Mouse (Mus musculus) heart, embryonic 14.5 days (tissue): ENCODE results near the gene Inca1. TPM values are rescaled to one million over a fixed set of nuclear protein-coding genes. Genes with fewer than 3 reads are reported as not detected.

Experiments used
- ATAC-seq: fragments of 200-750 bp; cut with Nextera tagmentation; 2 replicates; pipeline ENCODE4 v1.8.0; 2017; ENCODE audit warnings: low read depth, moderate TSS enrichment; ENCODE audit not compliant: insufficient number of reproducible peaks, insufficient read depth, low FRiP score
- H3K27ac ChIP-seq, 2 experiments: fragments of 200-500 bp in 1 of 2; fragments of 300-500 bp in 1 of 2; sonication (generic) in 1 of 2; replicated peaks in 1 of 2; 2 replicates each; pipeline ENCODE4 v1.5.1; 2012 to 2014; ENCODE audit warnings: low read depth in 2 of 2, low read length in 2 of 2, control low read depth in 1 of 2, mild to moderate bottlenecking in 1 of 2, mixed read lengths in 1 of 2; ENCODE audit not compliant: control insufficient read depth in 1 of 2, insufficient read depth in 1 of 2
- H3K27me3 ChIP-seq: fragments of 300-500 bp; sonication (generic); 2 replicates; pipeline ENCODE4 v1.6.1; 2014; ENCODE audit warnings: mild to moderate bottlenecking, low read length, control low read depth; ENCODE audit not compliant: control insufficient read depth, insufficient read depth
- H3K36me3 ChIP-seq: fragments of 300-500 bp; sonication (generic); 2 replicates; pipeline ENCODE4 v1.6.1; 2014; ENCODE audit warnings: mild to moderate bottlenecking, control low read depth, low read length, mixed read lengths; ENCODE audit not compliant: control insufficient read depth, insufficient read depth
- H3K4me1 ChIP-seq, 2 experiments: fragments of 200-500 bp in 1 of 2; fragments of 300-500 bp in 1 of 2; sonication (generic) in 1 of 2; 2 replicates each; pipeline ENCODE4 v1.6.1; 2012 to 2014; ENCODE audit warnings: low read length in 2 of 2, control low read depth in 1 of 2, mixed read lengths in 1 of 2; ENCODE audit not compliant: control insufficient read depth in 2 of 2, insufficient read depth in 2 of 2
- H3K4me2 ChIP-seq: fragments of 300-500 bp; sonication (generic); 2 replicates; pipeline ENCODE4 v1.6.1; 2014; ENCODE audit warnings: mild to moderate bottlenecking, low read length
- H3K4me3 ChIP-seq, 2 experiments: fragments of 200-500 bp in 1 of 2; fragments of 300-500 bp in 1 of 2; sonication (generic) in 1 of 2; 2 replicates each; pipeline ENCODE4 v1.5.1; 2012 to 2014; ENCODE audit warnings: low read length in 2 of 2, mild to moderate bottlenecking in 2 of 2, control low read depth in 1 of 2, low read depth in 1 of 2, moderate library complexity in 1 of 2; ENCODE audit not compliant: control insufficient read depth in 1 of 2, insufficient read depth in 1 of 2
- H3K9ac ChIP-seq: fragments of 300-500 bp; sonication (generic); 2 replicates; pipeline ENCODE4 v1.6.1; 2014; ENCODE audit warnings: mild to moderate bottlenecking, low read length
- H3K9me3 ChIP-seq: fragments of 300-500 bp; sonication (generic); 2 replicates; pipeline ENCODE4 v1.6.1; 2016; ENCODE audit warnings: low read length, control low read depth; ENCODE audit not compliant: control insufficient read depth
- WGBS: fragments of 180-500 bp; shearing (Covaris S2); extraction: QIAGEN DNeasy Blood & Tissue Kit; methylation state at CpG from one replicate; pipeline ENCODE4 v1.1.7; 2014; 5-methylcytosine and 5-hydroxymethylcytosine counted together
- polyA plus RNA-seq: library from polyadenylated mRNA; unstranded; fragments of >200 nt; fragmentation: Nextera tagmentation; extraction: Ambion mirVana; gene quantifications from 2 replicates; pipeline ENCODE4 v1.2.1, GENCODE M21; 2014

Inca1 gene
- 2.1 and 2.7 TPM in 2 replicates for polyA plus RNA-seq

DNA sequence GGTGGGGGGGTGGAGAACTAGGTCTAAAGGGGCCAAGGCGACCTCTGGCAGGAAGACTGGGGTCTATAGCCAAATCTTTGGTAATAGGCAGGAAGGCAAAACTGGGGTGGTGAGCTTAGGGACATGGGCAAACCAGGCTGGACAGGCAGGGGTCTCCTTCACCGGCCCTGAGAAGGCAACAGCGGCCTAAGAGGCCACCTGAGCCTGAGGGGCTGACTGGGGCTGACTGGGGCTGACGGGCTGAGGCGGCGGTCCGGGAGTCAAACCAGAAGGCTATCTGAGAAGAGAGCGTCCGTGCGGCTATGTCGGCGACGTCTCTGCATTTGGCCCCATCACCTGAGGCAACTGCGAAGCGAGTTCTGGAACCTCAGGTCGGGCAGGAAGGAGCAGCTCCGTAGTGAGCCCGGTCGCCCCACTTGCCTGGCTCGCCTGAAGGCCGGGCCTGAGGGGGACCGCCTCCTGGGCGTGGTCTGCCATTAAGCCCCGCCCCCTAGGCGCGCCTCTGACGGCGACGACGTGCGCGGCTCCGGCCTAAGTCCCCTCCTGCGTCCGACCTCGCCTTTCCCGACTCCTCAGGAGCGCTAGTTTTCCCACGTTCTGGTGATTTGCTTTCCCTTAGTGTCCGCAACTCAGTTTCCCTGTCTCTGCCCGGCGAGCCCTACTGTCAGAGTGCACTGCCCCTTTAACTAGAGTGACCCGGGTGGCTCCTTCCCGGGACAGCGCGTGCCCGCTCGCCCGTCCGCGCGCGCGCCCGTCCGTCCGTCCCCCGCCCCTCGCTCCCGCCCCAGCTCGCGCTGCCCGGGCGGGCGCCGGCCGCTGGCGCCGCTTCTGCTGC, at the start of gene Inca1, which contains the start of gene Kif1c:
TSS of gene Inca1 (minus strand) at position 434 of the 835 bp plus-strand sequence.
TSS of gene Kif1c (plus strand) at position 827 of the 835 bp plus-strand sequence.
- Histone ChIP-seq H3K36me3 (peaks cover 19% of the 10 kb centered on the region), H3K9ac (peak within 1 kb of the TSS; percentile 98), H3K4me2 (peak within 1 kb of the TSS; percentile 92), H3K4me3 (peak within 1 kb of the TSS; percentile 93 to 97), H3K27me3 (no peaks in the 10 kb centered on the region), H3K27ac (peak within 1 kb of the TSS; percentile 98 to 100), H3K4me1 (peaks cover 16 to 31% of the 10 kb centered on the region in 2 experiments), H3K9me3 (no peaks in the 10 kb centered on the region)
- ATAC-seq: peak; percentile 89
- 2% methylated on average over 68 of the region's 69 CpGs for WGBS

DNA sequence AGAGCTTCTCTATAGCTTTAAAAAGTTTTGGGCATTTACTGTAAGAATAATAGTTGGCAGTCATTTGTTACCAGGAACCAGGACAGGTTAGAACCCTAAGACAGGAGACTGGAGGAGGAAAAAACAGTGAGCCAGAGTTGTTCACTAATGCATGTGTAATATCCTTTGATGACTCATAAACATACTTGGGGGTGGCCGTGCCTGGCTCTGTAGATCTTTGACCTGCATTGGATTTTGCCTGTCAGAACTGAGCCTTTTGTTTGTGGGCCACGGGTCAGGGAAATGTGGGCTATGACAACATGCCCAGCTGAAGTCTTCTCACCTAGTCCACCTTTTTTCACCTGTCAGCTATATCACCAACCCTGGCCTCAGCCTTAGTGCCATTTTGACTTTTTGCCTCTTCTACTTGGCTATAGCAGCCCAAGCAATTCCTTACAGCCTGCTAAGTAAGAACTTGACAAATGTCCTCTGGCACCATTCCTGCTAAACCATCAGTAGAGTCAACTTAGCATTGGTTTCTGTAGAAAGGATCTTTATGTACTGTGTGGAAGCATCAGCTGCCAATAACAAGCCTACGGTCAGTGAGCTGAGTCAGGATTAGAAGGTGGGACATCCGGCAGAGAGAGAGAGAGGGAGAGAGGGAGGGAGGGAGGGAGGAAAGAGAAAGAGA, 48.1 kb upstream of the Inca1 start:
- no peaks in the 10 kb centered on the region for H3K9me3 ChIP-seq
- H3K27ac ChIP-seq: no peak overlapping the region

DNA sequence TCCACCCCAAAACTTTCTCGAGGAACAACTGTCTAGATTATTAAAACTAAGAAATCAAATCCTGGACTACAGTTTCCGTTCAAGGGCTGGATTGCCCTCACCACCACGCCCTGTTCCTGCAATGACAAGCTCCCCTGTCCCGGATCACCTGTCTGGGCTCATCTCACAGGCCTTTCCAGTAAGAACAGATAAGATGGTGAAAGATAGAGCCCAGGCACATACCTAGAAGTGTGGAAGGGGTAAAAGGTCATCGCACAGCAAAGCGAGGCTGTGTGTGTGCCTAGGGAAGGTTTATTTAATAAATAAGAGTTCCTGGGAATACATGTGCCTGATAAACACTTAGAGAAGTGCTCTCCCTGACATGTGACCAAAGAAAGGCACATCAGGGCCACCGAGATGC, 45.7 kb upstream of the Inca1 start:
- Histone ChIP-seq H3K27me3 (no peaks in the 10 kb centered on the region), H3K36me3 (no peaks in the 10 kb centered on the region), H3K9ac (no peak overlapping the region), H3K4me1 (no peaks in the 10 kb centered on the region), H3K4me3 (no peak overlapping the region), H3K9me3 (no peaks in the 10 kb centered on the region), H3K27ac (no peak overlapping the region), H3K4me2 (no peak overlapping the region)
- 62% methylated on average over 7 of the region's 7 CpGs for WGBS
- no peak for ATAC-seq

More for the DNA sequence above, 48.1 kb upstream of the Inca1 start:
- Histone ChIP-seq H3K27me3 (no peaks in the 10 kb centered on the region), H3K4me2 (no peak overlapping the region), H3K36me3 (no peaks in the 10 kb centered on the region), H3K9ac (no peak overlapping the region), H3K4me1 (no peaks in the 10 kb centered on the region), H3K4me3 (no peak overlapping the region)
- WGBS: 74% methylated on average over 4 of the region's 4 CpGs
- ATAC-seq: no peak

DNA sequence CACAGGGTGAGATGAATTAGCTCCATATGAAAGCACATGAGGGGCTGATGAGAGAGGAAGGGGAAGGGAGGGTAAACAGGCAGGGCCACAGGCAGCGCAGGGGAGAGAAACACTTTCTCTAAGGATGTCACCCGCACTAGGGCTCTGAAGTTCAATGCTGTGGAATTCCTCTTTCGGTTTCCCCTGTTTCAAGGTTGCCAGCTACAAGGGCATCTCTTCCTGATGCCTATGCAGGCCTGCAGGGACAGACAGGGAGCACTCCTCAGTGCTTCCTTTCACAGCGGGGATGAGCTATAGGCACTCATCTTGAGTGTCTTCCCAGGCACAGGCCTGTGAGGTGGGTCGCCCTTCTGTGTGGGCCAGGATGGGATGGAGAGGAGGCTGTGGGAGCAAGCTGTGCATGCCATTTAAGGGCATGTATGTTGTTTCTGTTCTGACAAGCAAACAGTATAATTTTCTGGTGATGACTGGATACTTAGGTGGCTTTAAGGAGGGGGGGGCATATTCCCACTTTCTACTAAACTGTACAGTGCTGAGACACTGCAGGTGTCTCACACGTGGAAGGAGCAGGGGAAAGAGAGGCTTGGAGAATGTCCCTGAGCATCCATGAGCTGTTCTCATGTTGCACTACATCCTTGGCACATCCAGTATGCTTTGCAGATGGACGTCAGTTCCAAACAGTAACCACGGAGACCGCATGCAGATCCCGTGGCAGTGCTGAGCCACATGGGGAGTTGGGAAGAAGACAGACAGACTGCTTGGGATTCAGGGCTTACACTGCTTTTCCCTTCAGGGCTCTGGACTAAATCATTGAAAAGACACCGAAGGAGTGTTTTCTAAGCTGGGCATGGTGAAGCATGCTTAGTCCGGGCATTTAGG, 42.9 kb upstream of the Inca1 start:
- H3K9me3 ChIP-seq: no peaks in the 10 kb centered on the region
- no peaks in the 10 kb centered on the region for H3K27me3 ChIP-seq
- WGBS: 78% methylated on average over 12 of the region's 12 CpGs
- H3K36me3 ChIP-seq: no peaks in the 10 kb centered on the region
- H3K27ac ChIP-seq: no peak overlapping the region
- no peaks in the 10 kb centered on the region for H3K4me1 ChIP-seq
- H3K4me3 ChIP-seq: no peak overlapping the region
- ATAC-seq: no peak
- no peak overlapping the region for H3K4me2 ChIP-seq
- H3K9ac ChIP-seq: no peak overlapping the region

DNA sequence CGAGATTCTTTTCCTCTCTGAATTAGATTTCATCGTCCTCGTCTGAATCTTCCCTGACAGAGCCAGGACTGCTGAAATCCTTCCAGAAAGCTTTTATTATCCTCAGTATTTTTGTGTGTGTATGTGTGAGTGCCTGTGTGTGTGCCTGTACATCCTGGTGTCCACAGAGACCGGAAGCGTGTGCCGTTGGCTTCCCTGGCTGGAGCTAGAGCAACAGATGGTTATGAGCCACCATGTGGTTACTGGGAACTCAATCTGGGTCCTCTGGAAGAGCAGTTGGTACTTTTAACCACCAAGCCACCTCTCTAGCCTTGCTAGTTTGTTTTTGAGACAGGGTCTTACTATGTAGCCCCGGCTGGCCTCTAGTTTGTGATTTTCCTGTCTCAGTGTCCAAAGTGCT, 42.2 kb upstream of the Inca1 start:
- no peak overlapping the region for H3K4me2 ChIP-seq
- no peaks in the 10 kb centered on the region for H3K4me1 ChIP-seq
- no peaks in the 10 kb centered on the region for H3K9me3 ChIP-seq
- H3K27ac ChIP-seq: no peak overlapping the region
- no peak overlapping the region for H3K4me3 ChIP-seq
- no peak for ATAC-seq
- WGBS: 86% methylated on average over 7 of the region's 7 CpGs
- H3K36me3 ChIP-seq: no peaks in the 10 kb centered on the region
- H3K27me3 ChIP-seq: no peaks in the 10 kb centered on the region
- no peak overlapping the region for H3K9ac ChIP-seq

- Histone ChIP-seq H3K4me1 (no peaks in the 10 kb centered on the region), H3K9ac (no peak overlapping the region), H3K9me3 (no peaks in the 10 kb centered on the region), H3K27ac (no peak overlapping the region), H3K36me3 (no peaks in the 10 kb centered on the region), H3K4me2 (no peak overlapping the region), H3K4me3 (no peak overlapping the region), H3K27me3 (no peaks in the 10 kb centered on the region)
- ATAC-seq: no peak
- WGBS: 90% methylated on average over 3 of the region's 3 CpGs
Observed at GRCm38 (mm10) chr11:70741603-70742002, 41.6 kb upstream of the Inca1 start.

DNA sequence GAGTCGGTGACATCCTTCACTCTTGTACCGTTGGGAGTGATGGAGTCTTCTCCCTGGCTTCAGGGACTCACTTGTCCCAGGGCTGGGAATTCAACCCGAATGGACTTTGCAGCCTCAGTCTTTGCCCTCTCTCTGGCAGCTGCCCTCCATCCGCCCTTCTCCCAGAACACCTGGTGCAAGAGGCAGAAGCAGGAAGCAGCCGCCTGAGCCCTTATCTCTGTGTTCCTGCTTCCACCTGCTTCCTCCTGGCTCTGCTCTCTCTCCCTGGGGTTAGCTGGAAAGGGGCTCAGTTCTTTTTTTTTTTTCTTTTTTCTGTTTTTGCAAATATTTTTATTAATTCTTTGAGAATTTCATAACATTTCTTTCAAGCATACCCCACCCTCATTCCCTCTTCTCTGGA, 37.8 kb upstream of the Inca1 start:
- peaks cover 2 to 6% of the 10 kb centered on the region in 2 experiments; a peak in 2 of 4 replicates for H3K4me1 ChIP-seq
- no peaks in the 10 kb centered on the region for H3K27me3 ChIP-seq
- H3K4me2 ChIP-seq: no peak overlapping the region
- ATAC-seq: no peak
- WGBS: 39% methylated on average over 5 of the region's 5 CpGs
- no peaks in the 10 kb centered on the region for H3K9me3 ChIP-seq
- no peak overlapping the region for H3K4me3 ChIP-seq
- no peaks in the 10 kb centered on the region for H3K36me3 ChIP-seq
- H3K9ac ChIP-seq: no peak overlapping the region
- no peak overlapping the region for H3K27ac ChIP-seq
